Mouse (Mus musculus) intestine, embryonic 14.5 days (tissue): ENCODE measurements at regions not wholly inside any gene's neighbourhood (a gene's known extent, or its start where the extent isn't known, plus 50 kb on each side); places are given as distances from the start of the nearest gene placed in this dataset.

Source experiments
- ATAC-seq: fragments of 200-750 bp; cut with Nextera tagmentation; replicated peaks from 2 replicates; pipeline ENCODE4 v1.8.0; 2017; ENCODE audit warnings: low read depth, moderate number of reproducible peaks, moderate TSS enrichment, moderate library complexity; ENCODE audit not compliant: low FRiP score, low TSS enrichment
- DNase-seq: peaks from one replicate; pipeline ENCODE4 v3.0.0-alpha.2; 2018; ENCODE audit warnings: low spot score
- H3K27ac ChIP-seq: fragments of 300-500 bp; sonication (generic); 2 replicates; pipeline ENCODE4 v1.5.1; 2014; ENCODE audit warnings: low read depth, mild to moderate bottlenecking, control low read depth
- H3K27me3 ChIP-seq: fragments of 300-500 bp; sonication (generic); replicated peaks from 2 replicates; pipeline ENCODE4 v1.6.1; 2014; ENCODE audit warnings: low read length, control low read depth; ENCODE audit not compliant: control insufficient read depth, insufficient read depth
- H3K36me3 ChIP-seq: fragments of 300-500 bp; sonication (generic); 2 replicates; pipeline ENCODE4 v1.6.1; 2014; ENCODE audit warnings: low read length, control low read depth; ENCODE audit not compliant: control insufficient read depth, insufficient read depth
- H3K4me1 ChIP-seq: fragments of 300-500 bp; sonication (generic); replicated peaks from 2 replicates; pipeline ENCODE4 v1.6.1; 2014; ENCODE audit warnings: low read length, control low read depth, mixed read lengths; ENCODE audit not compliant: control insufficient read depth, insufficient read depth
- H3K4me2 ChIP-seq: fragments of 300-500 bp; sonication (generic); 2 replicates; pipeline ENCODE4 v1.6.1; 2014; ENCODE audit warnings: low read length
- H3K4me3 ChIP-seq: fragments of 300-500 bp; sonication (generic); 2 replicates; pipeline ENCODE4 v1.5.1; 2014; ENCODE audit warnings: low read depth, low read length, control low read depth, mixed read lengths
- H3K9ac ChIP-seq: fragments of 300-500 bp; sonication (generic); 2 replicates; pipeline ENCODE4 v1.6.1; 2014; ENCODE audit warnings: mild to moderate bottlenecking, low read length
- H3K9me3 ChIP-seq: fragments of 300-500 bp; sonication (generic); 2 replicates; pipeline ENCODE4 v1.6.1; 2016; ENCODE audit warnings: low read length, control low read depth; ENCODE audit not compliant: control insufficient read depth
- WGBS: fragments of 180-500 bp; shearing (Covaris S2); extraction: QIAGEN DNeasy Blood & Tissue Kit; methylation state at CpG from one replicate; pipeline ENCODE4 v1.1.7; 2014; 5-methylcytosine and 5-hydroxymethylcytosine counted together

GRCm38 (mm10) chr8:9117809-9118737 is 427.8 kb upstream of the Arglu1 start:
- ATAC-seq (no peak), DNase-seq (no peak)
- no peak overlapping the region for H3K4me2 ChIP-seq
- H3K27ac ChIP-seq, result no peak overlapping the region
- no peak overlapping the region for H3K9ac ChIP-seq
- H3K9me3 ChIP-seq, result no peaks in the 10 kb centered on the region
- H3K4me3 ChIP-seq, result no peak overlapping the region
- WGBS, result 76% methylated on average over 27 of the region's 27 CpGs
- no peaks in the 10 kb centered on the region for H3K27me3 ChIP-seq
- no peaks in the 10 kb centered on the region for H3K36me3 ChIP-seq
- H3K4me1 ChIP-seq, result no peaks in the 10 kb centered on the region

DNA sequence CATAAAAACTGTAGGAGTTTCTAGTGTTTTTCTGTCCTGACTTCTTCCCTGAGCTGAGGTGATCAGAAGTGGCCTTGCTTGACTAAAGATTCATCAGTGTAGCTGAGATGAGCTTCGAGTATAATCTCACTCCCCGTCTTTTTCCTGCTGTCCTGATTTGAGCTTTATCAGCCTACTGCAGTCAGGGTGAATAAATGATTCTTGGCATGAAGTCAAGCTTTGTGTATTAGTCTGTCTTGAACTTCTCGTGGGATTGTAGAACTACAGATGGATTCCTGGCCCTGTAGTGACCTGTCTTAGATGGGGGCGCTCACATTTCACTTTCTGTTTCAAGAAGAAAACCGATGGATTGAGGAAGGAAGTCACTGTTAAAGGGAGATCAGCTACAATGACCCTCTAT is 405.7 kb upstream of the Arglu1 start:
- no peaks in the 10 kb centered on the region for H3K27me3 ChIP-seq
- H3K4me1 ChIP-seq, result peaks cover 11% of the 10 kb centered on the region; the same call in 1 of the 2 replicates
- no peak overlapping the region for H3K4me3 ChIP-seq
- DNase-seq (no peak), ATAC-seq (no peak)
- H3K27ac ChIP-seq, result no peak overlapping the region
- H3K4me2 ChIP-seq, result no peak overlapping the region
- 42% methylated on average over 5 of the region's 5 CpGs for WGBS
- H3K36me3 ChIP-seq, result no peaks in the 10 kb centered on the region
- H3K9ac ChIP-seq, result no peak overlapping the region
- H3K9me3 ChIP-seq, result no peaks in the 10 kb centered on the region

GRCm38 (mm10) chr8:9094002-9094401 is 403.7 kb upstream of the Arglu1 start:
- Histone ChIP-seq H3K4me2 (no peak overlapping the region), H3K36me3 (no peaks in the 10 kb centered on the region), H3K27me3 (no peaks in the 10 kb centered on the region), H3K9me3 (no peaks in the 10 kb centered on the region), H3K9ac (no peak overlapping the region), H3K4me3 (no peak overlapping the region), H3K27ac (peak overlapping the region; percentile 38; the same call in 1 of the 2 replicates), H3K4me1 (peaks cover 11% of the 10 kb centered on the region; the same call in 1 of the 2 replicates)
- 42% methylated on average over 9 of the region's 9 CpGs for WGBS
- no peak for DNase-seq
- no peak for ATAC-seq

GRCm38 (mm10) chr8:9093356-9093755 is 403.0 kb upstream of the Arglu1 start:
- H3K4me2 ChIP-seq, result no peak overlapping the region
- H3K27ac ChIP-seq, result no peak overlapping the region
- 49% methylated on average over 4 of the region's 4 CpGs for WGBS
- no peak overlapping the region for H3K4me3 ChIP-seq
- no peak for DNase-seq
- H3K4me1 ChIP-seq, result peaks cover 11% of the 10 kb centered on the region; the same call in 1 of the 2 replicates
- ATAC-seq, result no peak
- no peaks in the 10 kb centered on the region for H3K27me3 ChIP-seq
- H3K36me3 ChIP-seq, result no peaks in the 10 kb centered on the region
- H3K9ac ChIP-seq, result no peak overlapping the region
- H3K9me3 ChIP-seq, result no peaks in the 10 kb centered on the region

- Histone ChIP-seq H3K9me3 (no peaks in the 10 kb centered on the region), H3K27ac (no peak overlapping the region), H3K4me1 (peaks cover 20% of the 10 kb centered on the region), H3K4me2 (no peak overlapping the region), H3K4me3 (no peak overlapping the region), H3K9ac (no peak overlapping the region), H3K27me3 (no peaks in the 10 kb centered on the region), H3K36me3 (no peaks in the 10 kb centered on the region)
- DNase-seq (no peak), ATAC-seq (no peak)
- 79% methylated on average over 4 of the region's 4 CpGs for WGBS
Measured at GRCm38 (mm10) chr8:9072724-9073123, 382.4 kb upstream of the Arglu1 start.

GRCm38 (mm10) chr8:9072286-9072685 is 382.0 kb upstream of the Arglu1 start:
- peaks cover 20% of the 10 kb centered on the region for H3K4me1 ChIP-seq
- no peak overlapping the region for H3K4me2 ChIP-seq
- DNase-seq (no peak), ATAC-seq (peak; percentile 40; the same call in 1 of the 2 replicates)
- H3K36me3 ChIP-seq, result no peaks in the 10 kb centered on the region
- H3K27ac ChIP-seq, result no peak overlapping the region
- WGBS, result 56% methylated on average over 11 of the region's 11 CpGs
- no peaks in the 10 kb centered on the region for H3K9me3 ChIP-seq
- H3K9ac ChIP-seq, result no peak overlapping the region
- no peak overlapping the region for H3K4me3 ChIP-seq
- H3K27me3 ChIP-seq, result no peaks in the 10 kb centered on the region

DNA sequence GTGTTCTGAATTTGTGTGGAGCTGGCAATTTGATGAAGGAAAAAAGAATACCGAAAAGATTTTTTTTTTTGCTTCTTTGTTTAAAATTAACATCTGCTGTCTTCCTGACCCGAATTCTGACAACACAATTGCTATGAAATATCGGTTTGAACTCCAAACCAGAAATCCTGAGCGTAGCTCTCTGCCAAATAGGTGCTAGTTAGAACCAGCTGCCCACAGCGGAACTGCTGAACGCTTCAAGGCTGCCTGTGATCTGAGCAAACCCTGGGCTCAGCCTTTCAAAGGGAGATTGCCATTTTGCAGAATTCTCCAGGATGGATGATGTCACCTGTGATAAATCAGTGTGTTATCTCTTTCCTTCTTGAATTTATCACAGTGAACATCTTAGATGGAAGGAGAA is 380.6 kb upstream of the Arglu1 start:
- WGBS, result 39% methylated on average over 6 of the region's 6 CpGs
- peaks cover 20% of the 10 kb centered on the region for H3K4me1 ChIP-seq
- no peak overlapping the region for H3K27ac ChIP-seq
- no peak overlapping the region for H3K9ac ChIP-seq
- H3K27me3 ChIP-seq, result no peaks in the 10 kb centered on the region
- H3K4me3 ChIP-seq, result no peak overlapping the region
- H3K36me3 ChIP-seq, result no peaks in the 10 kb centered on the region
- DNase-seq, result no peak
- no peak for ATAC-seq
- H3K4me2 ChIP-seq, result no peak overlapping the region
- no peaks in the 10 kb centered on the region for H3K9me3 ChIP-seq

- Histone ChIP-seq H3K4me3 (no peak overlapping the region), H3K9me3 (no peaks in the 10 kb centered on the region), H3K27ac (no peak overlapping the region), H3K4me2 (no peak overlapping the region), H3K9ac (no peak overlapping the region), H3K27me3 (no peaks in the 10 kb centered on the region), H3K36me3 (no peaks in the 10 kb centered on the region), H3K4me1 (peaks cover 20% of the 10 kb centered on the region)
- WGBS, result 46% methylated on average over 7 of the region's 7 CpGs
- DNase-seq (no peak), ATAC-seq (no peak)
Measured at GRCm38 (mm10) chr8:9069845-9070244, 379.5 kb upstream of the Arglu1 start.

- ATAC-seq (no peak), DNase-seq (no peak)
- no peak overlapping the region for H3K4me2 ChIP-seq
- H3K4me1 ChIP-seq, result peaks cover 20% of the 10 kb centered on the region
- no peak overlapping the region for H3K4me3 ChIP-seq
- no peaks in the 10 kb centered on the region for H3K27me3 ChIP-seq
- H3K9me3 ChIP-seq, result no peaks in the 10 kb centered on the region
- no peaks in the 10 kb centered on the region for H3K36me3 ChIP-seq
- WGBS, result 70% methylated on average over 1 of the region's 1 CpGs
- H3K9ac ChIP-seq, result no peak overlapping the region
- no peak overlapping the region for H3K27ac ChIP-seq
Measured at GRCm38 (mm10) chr8:9067731-9068130, 377.4 kb upstream of the Arglu1 start.
